Mouse (Mus musculus) liver, embryonic 14.5 days (tissue): ENCODE measurements around the gene Mb21d2. TPM values are rescaled to one million over a fixed set of nuclear protein-coding genes. Genes with fewer than 3 reads are reported as not detected.
A peak's percentile ranks its signal among the peaks of the same experiment; 100 is the strongest.

Experiments used
- ATAC-seq: fragments of 200-750 bp; cut with Nextera tagmentation; 2 replicates; pipeline ENCODE4 v1.8.0; 2017; ENCODE audit warnings: moderate number of reproducible peaks, mild to moderate bottlenecking, moderate library complexity; ENCODE audit not compliant: insufficient read depth
- DNase-seq, 3 experiments: peaks; one replicate each; pipeline ENCODE4 v3.0.0-alpha.2; 2012 to 2013; ENCODE audit warnings: low read depth in 3 of 3, low spot score in 3 of 3
- H3K27ac ChIP-seq: fragments of 300-500 bp; sonication (generic); 2 replicates; pipeline ENCODE4 v1.5.1; 2014; ENCODE audit warnings: moderate library complexity, mild to moderate bottlenecking, control low read depth, inconsistent platforms
- H3K27me3 ChIP-seq: fragments of 300-500 bp; sonication (generic); 2 replicates; pipeline ENCODE4 v1.6.1; 2014; ENCODE audit warnings: mild to moderate bottlenecking, low read length, moderate library complexity; ENCODE audit not compliant: control insufficient read depth, insufficient read depth
- H3K36me3 ChIP-seq: fragments of 300-500 bp; sonication (generic); replicated peaks from 2 replicates; pipeline ENCODE4 v1.6.1; 2014; ENCODE audit warnings: low read depth; ENCODE audit not compliant: control insufficient read depth, insufficient read depth
- H3K4me1 ChIP-seq, 2 experiments: fragments of 200-500 bp in 1 of 2; fragments of 300-500 bp in 1 of 2; sonication (generic) in 1 of 2; replicated peaks; 2 replicates each; pipeline ENCODE4 v1.6.1; 2012 to 2014; ENCODE audit warnings: antibody characterized with exemption in 1 of 2, inconsistent platforms in 1 of 2, low read length in 1 of 2; ENCODE audit not compliant: control insufficient read depth in 2 of 2, insufficient read depth in 2 of 2
- H3K4me2 ChIP-seq: fragments of 300-500 bp; sonication (generic); 2 replicates; pipeline ENCODE4 v1.6.1; 2014; ENCODE audit warnings: low read depth, mild to moderate bottlenecking, control low read depth, moderate library complexity
- H3K4me3 ChIP-seq, 2 experiments: fragments of 200-500 bp in 1 of 2; fragments of 300-500 bp in 1 of 2; sonication (generic) in 1 of 2; 2 replicates each; pipeline ENCODE4 v1.5.1; 2012 to 2014; ENCODE audit warnings: low read depth in 2 of 2, low read length in 2 of 2, mild to moderate bottlenecking in 2 of 2, control low read depth in 1 of 2, inconsistent platforms in 1 of 2, moderate library complexity in 1 of 2; ENCODE audit not compliant: insufficient read depth in 1 of 2
- H3K9ac ChIP-seq: fragments of 300-500 bp; sonication (generic); replicated peaks from 2 replicates; pipeline ENCODE4 v1.6.1; 2014; ENCODE audit warnings: mild to moderate bottlenecking, control low read depth, moderate library complexity
- H3K9me3 ChIP-seq: fragments of 300-500 bp; sonication (generic); 2 replicates; pipeline ENCODE4 v1.6.1; 2016; ENCODE audit warnings: low read length, mixed read lengths; ENCODE audit not compliant: control insufficient read depth
- CTCF ChIP-seq: IDR thresholded peaks from 2 replicates; pipeline ENCODE4 v1.5.1; 2016; ENCODE audit warnings: antibody characterized with exemption, low read depth, control low read depth
- EP300 ChIP-seq: IDR thresholded peaks from 2 replicates; pipeline ENCODE4 v1.6.1; 2016; ENCODE audit warnings: antibody characterized with exemption, low read depth
- WGBS: fragments of 180-500 bp; shearing (Covaris S2); extraction: QIAGEN DNeasy Blood & Tissue Kit; methylation state at CpG from one replicate; pipeline ENCODE4 v1.1.7; 2014; ENCODE audit not compliant: insufficient replicate concordance; 5-methylcytosine and 5-hydroxymethylcytosine counted together
- polyA plus RNA-seq, 2 experiments: library from polyadenylated mRNA; depleted of rRNA in 1 of 2; stranded (reverse) in 1 of 2; unstranded in 1 of 2; fragments of >200 nt; fragmentation: Nextera tagmentation in 1 of 2; extraction: Ambion mirVana in 1 of 2; gene quantifications; 2 replicates each; pipeline versions ENCODE4 v1.2.1 to v1.2.3; 2012 to 2014

Gene Mb21d2
- polyA plus RNA-seq, 2 experiments: 0.94 to 1.1 TPM

DNA sequence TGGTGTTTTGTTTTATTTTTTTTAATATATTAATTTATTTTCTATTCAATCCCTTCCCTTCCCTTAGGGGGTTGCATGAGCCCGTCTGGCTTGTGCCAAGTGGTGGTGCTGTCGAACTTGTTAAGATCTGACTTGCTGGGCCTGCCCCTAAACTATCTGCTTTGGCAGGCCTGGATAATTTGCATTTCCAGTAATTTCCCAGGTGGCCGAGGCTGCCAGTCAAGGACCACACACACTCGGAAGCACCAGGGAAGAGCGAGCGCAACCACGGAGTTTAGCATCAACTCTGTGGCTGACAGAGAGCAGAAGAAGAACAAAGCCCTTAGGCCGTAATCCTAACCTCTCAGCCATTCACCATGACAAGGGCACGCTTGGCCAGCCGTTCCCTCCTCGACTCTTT lies 88.4 kb downstream of the Mb21d2 start:
- no peak for DNase-seq
- no peak overlapping the region for H3K4me2 ChIP-seq
- no peaks in the 10 kb centered on the region for H3K4me1 ChIP-seq
- no peak for TF ChIP-seq CTCF
- no peak for TF ChIP-seq EP300
- no peak overlapping the region for H3K4me3 ChIP-seq
- no peak overlapping the region for H3K27ac ChIP-seq
- ATAC-seq: no peak
- no peaks in the 10 kb centered on the region for H3K27me3 ChIP-seq
- 54% methylated on average over 11 of the region's 11 CpGs for WGBS
- H3K36me3 ChIP-seq: no peaks in the 10 kb centered on the region
- H3K9ac ChIP-seq: no peak overlapping the region
- no peaks in the 10 kb centered on the region for H3K9me3 ChIP-seq

DNA sequence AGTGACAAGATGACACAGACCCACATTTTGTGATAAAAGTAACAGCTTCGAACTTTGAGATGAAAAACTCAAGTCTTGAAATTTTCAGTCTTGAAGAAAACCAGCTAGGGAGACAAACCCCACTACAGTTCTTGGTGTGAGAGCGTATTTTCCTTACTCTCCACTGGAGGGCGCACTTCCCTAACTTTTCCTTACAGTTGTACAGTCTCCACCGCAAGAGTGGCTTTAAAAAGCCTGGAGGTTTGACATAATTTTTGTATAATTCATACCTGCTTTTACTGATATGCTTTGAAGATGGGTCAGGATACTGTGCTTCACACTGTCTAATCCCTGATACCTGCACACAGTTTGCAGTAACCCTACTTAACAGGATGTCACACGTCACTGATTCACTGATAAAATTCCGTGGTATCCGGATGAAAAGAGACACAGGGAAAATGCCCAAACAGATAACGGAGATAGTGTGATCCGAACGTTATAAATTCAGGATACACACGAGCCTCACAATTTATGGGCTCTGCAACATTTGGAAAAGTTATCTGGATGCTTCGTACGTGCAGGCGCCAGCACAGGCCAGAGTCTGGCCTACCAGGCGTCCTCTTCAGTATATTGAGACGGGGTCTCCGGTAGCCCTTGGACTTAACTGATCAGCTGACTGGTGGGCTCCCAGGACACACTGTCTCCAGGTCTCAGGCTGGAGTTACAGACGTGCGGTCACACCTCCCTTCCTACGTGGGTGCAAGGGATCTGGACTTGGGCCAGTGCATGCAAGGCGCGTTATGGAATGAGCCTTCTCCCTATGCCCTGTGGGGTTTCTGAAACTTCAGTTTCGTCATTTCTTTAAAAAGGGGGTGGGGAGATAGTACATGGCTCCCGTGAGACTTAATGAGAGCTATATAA lies 89.1 kb downstream of the Mb21d2 start:
- WGBS: 52% methylated on average over 24 of the region's 24 CpGs
- no peak overlapping the region for H3K9ac ChIP-seq
- TF ChIP-seq CTCF: peak; percentile 55
- TF ChIP-seq EP300: no peak
- DNase-seq: peak; percentile 4 to 28 (median 17)
- no peaks in the 10 kb centered on the region for H3K36me3 ChIP-seq
- no peak overlapping the region for H3K27ac ChIP-seq
- no peaks in the 10 kb centered on the region for H3K4me1 ChIP-seq
- H3K27me3 ChIP-seq: no peaks in the 10 kb centered on the region
- H3K4me2 ChIP-seq: no peak overlapping the region
- H3K4me3 ChIP-seq: no peak overlapping the region
- no peaks in the 10 kb centered on the region for H3K9me3 ChIP-seq
- no peak for ATAC-seq

DNA sequence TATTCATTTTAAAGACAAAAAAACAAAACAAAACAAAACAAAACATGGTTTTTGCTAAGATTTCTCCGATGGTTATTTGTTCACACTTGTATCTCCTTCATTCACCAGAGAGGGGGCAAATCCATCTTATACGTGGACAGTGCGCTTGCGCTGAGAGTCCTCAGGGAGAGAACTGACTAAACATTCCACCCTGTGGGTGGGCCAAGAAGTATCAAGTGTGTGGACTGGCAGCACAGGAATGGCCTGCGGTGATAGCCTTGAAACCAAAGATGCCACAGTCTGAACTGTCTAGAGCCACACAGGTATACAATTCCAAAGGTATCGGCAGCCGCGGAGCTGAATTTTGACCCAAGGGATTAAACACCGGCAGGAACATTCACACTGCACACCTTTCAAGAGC lies 89.9 kb downstream of the Mb21d2 start:
- 77% methylated on average over 9 of the region's 9 CpGs for WGBS
- Histone ChIP-seq H3K36me3 (no peaks in the 10 kb centered on the region), H3K27ac (no peak overlapping the region), H3K4me2 (no peak overlapping the region), H3K27me3 (no peaks in the 10 kb centered on the region), H3K4me1 (no peaks in the 10 kb centered on the region), H3K4me3 (no peak overlapping the region), H3K9me3 (no peaks in the 10 kb centered on the region), H3K9ac (no peak overlapping the region)
- TF ChIP-seq CTCF (no peak), EP300 (no peak)
- DNase-seq: no peak
- ATAC-seq: no peak

DNA sequence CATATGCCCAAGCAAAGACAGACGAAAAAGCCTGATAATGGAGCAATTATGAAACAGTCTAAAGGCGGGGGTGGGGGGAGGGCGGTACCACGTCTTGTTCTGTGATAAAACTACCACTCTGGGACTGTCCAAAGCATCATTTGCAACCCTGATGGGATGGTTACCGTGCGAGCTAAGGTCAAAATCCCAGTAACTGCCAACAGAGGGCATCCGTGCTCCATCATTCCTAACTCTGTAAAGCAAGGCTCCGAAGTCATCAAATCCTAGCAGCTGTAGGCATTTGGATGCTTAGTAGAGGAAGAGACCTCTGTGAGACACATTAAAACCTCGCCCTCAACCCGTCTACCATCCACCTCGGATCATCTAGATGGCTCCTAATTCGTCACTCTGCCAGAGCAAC lies 91.5 kb downstream of the Mb21d2 start:
- no peaks in the 10 kb centered on the region for H3K4me1 ChIP-seq
- DNase-seq (no peak), ATAC-seq (no peak)
- H3K4me3 ChIP-seq: no peak overlapping the region
- H3K9me3 ChIP-seq: no peaks in the 10 kb centered on the region
- H3K27me3 ChIP-seq: no peaks in the 10 kb centered on the region
- H3K4me2 ChIP-seq: no peak overlapping the region
- TF ChIP-seq CTCF (peak; percentile 53), EP300 (no peak)
- H3K27ac ChIP-seq: no peak overlapping the region
- 10% methylated on average over 12 of the region's 12 CpGs for WGBS
- H3K9ac ChIP-seq: no peak overlapping the region
- H3K36me3 ChIP-seq: no peaks in the 10 kb centered on the region

DNA sequence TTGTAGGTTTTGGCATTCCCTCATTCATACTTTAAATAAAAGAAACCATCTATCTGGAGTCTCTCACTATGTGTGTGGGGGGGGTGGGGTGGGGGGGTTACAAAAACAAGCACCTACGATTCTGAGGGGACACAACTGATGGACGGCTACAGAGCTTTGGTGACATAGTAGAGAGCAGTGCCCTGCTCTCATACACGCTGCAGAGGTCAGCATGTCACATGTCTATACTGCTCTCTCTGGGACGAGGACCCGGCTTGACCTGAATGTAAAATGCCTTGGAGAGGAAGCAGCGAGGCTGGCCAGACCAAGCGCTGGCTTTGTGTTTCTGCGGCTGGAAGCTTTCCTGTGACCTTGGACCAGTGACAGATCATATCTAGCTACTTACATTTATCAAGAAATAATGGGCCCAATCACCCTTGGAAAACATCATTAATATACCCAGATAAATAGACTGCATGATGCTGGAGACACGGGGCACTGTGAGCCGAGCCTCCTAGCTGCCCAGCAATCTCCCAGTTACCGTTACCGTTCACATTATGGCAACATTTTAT lies 97.3 kb downstream of the Mb21d2 start:
- TF ChIP-seq EP300 (no peak), CTCF (no peak)
- Histone ChIP-seq H3K27ac (no peak overlapping the region), H3K36me3 (no peaks in the 10 kb centered on the region), H3K27me3 (no peaks in the 10 kb centered on the region), H3K4me2 (no peak overlapping the region), H3K9ac (no peak overlapping the region), H3K4me1 (no peaks in the 10 kb centered on the region), H3K4me3 (no peak overlapping the region), H3K9me3 (no peaks in the 10 kb centered on the region)
- no peak for ATAC-seq
- 71% methylated on average over 12 of the region's 12 CpGs for WGBS
- DNase-seq: no peak
